Mouse (Mus musculus) heart, embryonic 14.5 days (tissue): ENCODE measurements around the gene Sult4a1. TPM values are rescaled to one million over a fixed set of nuclear protein-coding genes. Genes with fewer than 3 reads are reported as not detected.

Source experiments
- ATAC-seq: fragments of 200-750 bp; cut with Nextera tagmentation; 2 replicates; pipeline ENCODE4 v1.8.0; 2017; ENCODE audit warnings: low read depth, moderate TSS enrichment; ENCODE audit not compliant: insufficient number of reproducible peaks, insufficient read depth, low FRiP score
- H3K27ac ChIP-seq, 2 experiments: fragments of 200-500 bp in 1 of 2; fragments of 300-500 bp in 1 of 2; sonication (generic) in 1 of 2; replicated peaks in 1 of 2; 2 replicates each; pipeline ENCODE4 v1.5.1; 2012 to 2014; ENCODE audit warnings: low read depth in 2 of 2, low read length in 2 of 2, control low read depth in 1 of 2, mild to moderate bottlenecking in 1 of 2, mixed read lengths in 1 of 2; ENCODE audit not compliant: control insufficient read depth in 1 of 2, insufficient read depth in 1 of 2
- H3K27me3 ChIP-seq: fragments of 300-500 bp; sonication (generic); 2 replicates; pipeline ENCODE4 v1.6.1; 2014; ENCODE audit warnings: mild to moderate bottlenecking, low read length, control low read depth; ENCODE audit not compliant: control insufficient read depth, insufficient read depth
- H3K36me3 ChIP-seq: fragments of 300-500 bp; sonication (generic); 2 replicates; pipeline ENCODE4 v1.6.1; 2014; ENCODE audit warnings: mild to moderate bottlenecking, control low read depth, low read length, mixed read lengths; ENCODE audit not compliant: control insufficient read depth, insufficient read depth
- H3K4me1 ChIP-seq, 2 experiments: fragments of 200-500 bp in 1 of 2; fragments of 300-500 bp in 1 of 2; sonication (generic) in 1 of 2; 2 replicates each; pipeline ENCODE4 v1.6.1; 2012 to 2014; ENCODE audit warnings: low read length in 2 of 2, control low read depth in 1 of 2, mixed read lengths in 1 of 2; ENCODE audit not compliant: control insufficient read depth in 2 of 2, insufficient read depth in 2 of 2
- H3K4me2 ChIP-seq: fragments of 300-500 bp; sonication (generic); 2 replicates; pipeline ENCODE4 v1.6.1; 2014; ENCODE audit warnings: mild to moderate bottlenecking, low read length
- H3K4me3 ChIP-seq, 2 experiments: fragments of 200-500 bp in 1 of 2; fragments of 300-500 bp in 1 of 2; sonication (generic) in 1 of 2; 2 replicates each; pipeline ENCODE4 v1.5.1; 2012 to 2014; ENCODE audit warnings: low read length in 2 of 2, mild to moderate bottlenecking in 2 of 2, control low read depth in 1 of 2, low read depth in 1 of 2, moderate library complexity in 1 of 2; ENCODE audit not compliant: control insufficient read depth in 1 of 2, insufficient read depth in 1 of 2
- H3K9ac ChIP-seq: fragments of 300-500 bp; sonication (generic); 2 replicates; pipeline ENCODE4 v1.6.1; 2014; ENCODE audit warnings: mild to moderate bottlenecking, low read length
- H3K9me3 ChIP-seq: fragments of 300-500 bp; sonication (generic); 2 replicates; pipeline ENCODE4 v1.6.1; 2016; ENCODE audit warnings: low read length, control low read depth; ENCODE audit not compliant: control insufficient read depth
- WGBS: fragments of 180-500 bp; shearing (Covaris S2); extraction: QIAGEN DNeasy Blood & Tissue Kit; methylation state at CpG from one replicate; pipeline ENCODE4 v1.1.7; 2014; 5-methylcytosine and 5-hydroxymethylcytosine counted together
- polyA plus RNA-seq: library from polyadenylated mRNA; unstranded; fragments of >200 nt; fragmentation: Nextera tagmentation; extraction: Ambion mirVana; gene quantifications from 2 replicates; pipeline ENCODE4 v1.2.1, GENCODE M21; 2014

The Sult4a1 gene
- polyA plus RNA-seq, 1 experiment from 2014 or later = 0.18 TPM

- H3K4me1 ChIP-seq = no peaks in the 10 kb centered on the region
- H3K4me2 ChIP-seq = no peak overlapping the region
- ATAC-seq = no peak
- H3K27ac ChIP-seq = no peak overlapping the region
- no peak overlapping the region for H3K4me3 ChIP-seq
- H3K36me3 ChIP-seq = no peaks in the 10 kb centered on the region
- 0 out of 2 replicates have a peak, but pooled peaks cover 4% of the 10 kb centered on the region for H3K27me3 ChIP-seq
- H3K9me3 ChIP-seq = no peaks in the 10 kb centered on the region
- WGBS = 69% methylated on average over 8 of the region's 8 CpGs
- H3K9ac ChIP-seq = no peak overlapping the region
Measured at GRCm38 (mm10) chr15:84096051-84096450, 9.5 kb downstream of the Sult4a1 start.

- Histone ChIP-seq H3K27ac (no peak overlapping the region), H3K4me1 (no peaks in the 10 kb centered on the region), H3K4me2 (no peak overlapping the region), H3K9me3 (no peaks in the 10 kb centered on the region), H3K9ac (no peak overlapping the region), H3K4me3 (no peak overlapping the region), H3K36me3 (no peaks in the 10 kb centered on the region), H3K27me3 (peaks cover 8% of the 10 kb centered on the region; the same call in 1 of the 2 replicates)
- 45% methylated on average over 7 of the region's 7 CpGs for WGBS
- ATAC-seq = no peak
Measured at GRCm38 (mm10) chr15:84094921-84095320, 10.6 kb downstream of the Sult4a1 start.

DNA sequence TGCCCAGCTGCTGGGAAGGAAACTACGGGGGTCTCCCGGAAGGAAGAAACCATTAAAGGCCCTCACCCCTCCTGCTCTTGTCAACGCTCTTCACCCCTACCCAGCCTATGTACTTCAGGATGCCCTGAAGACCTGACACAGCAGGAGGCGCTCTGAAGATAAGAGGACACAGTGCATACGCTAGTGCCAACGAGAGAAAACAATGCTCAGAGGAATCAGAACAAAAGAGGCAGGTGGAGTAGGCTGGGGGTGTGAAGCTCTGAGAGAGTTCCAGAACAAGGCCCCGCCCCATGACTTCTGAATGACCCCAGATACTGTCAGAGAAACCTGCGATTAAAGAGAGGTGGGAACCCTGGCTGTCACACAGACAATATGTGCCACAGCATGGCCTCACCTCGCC is 18.8 kb downstream of the Sult4a1 start:
- Histone ChIP-seq H3K36me3 (no peaks in the 10 kb centered on the region), H3K4me2 (no peak overlapping the region), H3K4me1 (no peaks in the 10 kb centered on the region), H3K9ac (no peak overlapping the region), H3K27ac (no peak overlapping the region), H3K4me3 (no peak overlapping the region), H3K9me3 (no peaks in the 10 kb centered on the region), H3K27me3 (peaks cover 10% of the 10 kb centered on the region; the same call in 1 of the 2 replicates)
- 43% methylated on average over 9 of the region's 9 CpGs for WGBS
- ATAC-seq = no peak

DNA sequence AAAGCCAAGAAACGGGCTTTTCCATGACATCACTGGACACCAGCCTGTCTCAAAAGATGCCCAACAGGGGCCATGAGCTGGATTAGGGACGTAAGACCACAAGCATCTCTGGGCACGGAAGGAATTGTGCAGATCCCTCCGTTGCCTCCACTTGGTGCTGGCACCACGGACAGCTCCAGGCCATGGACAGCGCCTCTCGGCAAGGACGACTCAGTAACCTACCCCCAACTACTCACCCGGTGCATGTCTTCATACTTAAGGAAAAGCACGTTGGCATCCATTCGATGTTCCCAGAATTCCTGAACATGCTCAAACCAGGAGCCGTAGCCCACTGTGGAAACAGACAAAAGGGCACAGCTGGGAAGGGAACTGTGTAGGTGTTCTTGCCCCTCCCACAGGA is 19.2 kb downstream of the Sult4a1 start:
- WGBS = 20% methylated on average over 12 of the region's 12 CpGs
- no peak for ATAC-seq
- Histone ChIP-seq H3K36me3 (no peaks in the 10 kb centered on the region), H3K4me2 (no peak overlapping the region), H3K27me3 (peaks cover 9% of the 10 kb centered on the region; the same call in 1 of the 2 replicates), H3K4me1 (no peaks in the 10 kb centered on the region), H3K27ac (no peak overlapping the region), H3K4me3 (no peak overlapping the region), H3K9me3 (no peaks in the 10 kb centered on the region), H3K9ac (no peak overlapping the region)

DNA sequence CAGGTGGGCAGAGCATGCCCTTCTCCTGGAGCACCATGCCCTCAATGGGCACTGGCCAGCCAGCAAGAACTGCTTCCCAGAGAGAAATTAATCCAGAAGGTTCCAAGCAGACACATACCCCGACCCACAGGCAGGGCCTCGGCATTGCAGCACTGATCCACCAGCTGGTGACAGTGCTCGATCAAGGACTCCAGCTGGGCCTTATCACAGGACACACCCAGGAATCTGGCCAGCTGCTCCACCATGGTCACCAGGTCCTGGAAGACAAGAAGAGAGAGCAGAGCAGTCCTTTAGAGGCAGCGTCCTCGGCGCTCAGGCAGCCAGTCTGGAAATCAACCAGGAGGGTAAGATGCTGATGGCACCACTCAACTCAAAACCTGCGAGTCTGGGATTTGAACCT is 25.5 kb downstream of the Sult4a1 start:
- no peak overlapping the region for H3K4me3 ChIP-seq
- ATAC-seq = no peak
- H3K4me1 ChIP-seq = no peaks in the 10 kb centered on the region
- 28% methylated on average over 7 of the region's 7 CpGs for WGBS
- peaks cover 11% of the 10 kb centered on the region for H3K27me3 ChIP-seq
- H3K27ac ChIP-seq = no peak overlapping the region
- no peak overlapping the region for H3K4me2 ChIP-seq
- H3K36me3 ChIP-seq = no peaks in the 10 kb centered on the region
- H3K9me3 ChIP-seq = no peaks in the 10 kb centered on the region
- no peak overlapping the region for H3K9ac ChIP-seq

- no peak overlapping the region for H3K4me2 ChIP-seq
- H3K27me3 ChIP-seq = peaks cover 17% of the 10 kb centered on the region
- 84% methylated on average over 2 of the region's 2 CpGs for WGBS
- no peak overlapping the region for H3K9ac ChIP-seq
- H3K4me1 ChIP-seq = no peaks in the 10 kb centered on the region; a peak in 1 of 4 replicates
- no peak for ATAC-seq
- no peak overlapping the region for H3K27ac ChIP-seq
- no peak overlapping the region for H3K4me3 ChIP-seq
- H3K36me3 ChIP-seq = no peaks in the 10 kb centered on the region
- H3K9me3 ChIP-seq = no peaks in the 10 kb centered on the region
Measured at GRCm38 (mm10) chr15:84079519-84079918, 26.0 kb downstream of the Sult4a1 start.

GRCm38 (mm10) chr15:84078667-84079066 is 26.9 kb downstream of the Sult4a1 start:
- ATAC-seq = no peak
- Histone ChIP-seq H3K27me3 (peaks cover 22% of the 10 kb centered on the region), H3K36me3 (no peaks in the 10 kb centered on the region), H3K4me1 (no peaks in the 10 kb centered on the region; a peak in 1 of 4 replicates), H3K9ac (no peak overlapping the region), H3K27ac (no peak overlapping the region), H3K4me2 (no peak overlapping the region), H3K4me3 (no peak overlapping the region), H3K9me3 (no peaks in the 10 kb centered on the region)
- 83% methylated on average over 13 of the region's 13 CpGs for WGBS

GRCm38 (mm10) chr15:84077151-84077550 is 28.4 kb downstream of the Sult4a1 start:
- Histone ChIP-seq H3K9ac (no peak overlapping the region), H3K9me3 (no peaks in the 10 kb centered on the region), H3K27ac (no peak overlapping the region), H3K4me1 (no peaks in the 10 kb centered on the region; a peak in 1 of 4 replicates), H3K4me2 (no peak overlapping the region), H3K36me3 (no peaks in the 10 kb centered on the region), H3K4me3 (no peak overlapping the region), H3K27me3 (peaks cover 34% of the 10 kb centered on the region)
- no peak for ATAC-seq
- WGBS = 55% methylated on average over 17 of the region's 17 CpGs
